Mouse (Mus musculus) kidney, postnatal 10 days (tissue): ENCODE data around the gene Stk10.

Source experiments
- DNase-seq: peaks from one replicate; pipeline ENCODE4 v3.0.0; 2021; ENCODE audit warnings: mixed read lengths

Stk10 gene

GRCm38 (mm10) chr11:32571103-32571502 lies 38.0 kb downstream of the Stk10 start:
- no peak for DNase-seq

- DNase-seq = no peak
These were observed 40.6 kb downstream of the Stk10 start for GRCm38 (mm10) chr11:32573669-32574068.

- no peak for DNase-seq
These were observed 43.1 kb downstream of the Stk10 start for GRCm38 (mm10) chr11:32575964-32576759.

GRCm38 (mm10) chr11:32576760-32577050 lies 43.6 kb downstream of the Stk10 start:
- no peak for DNase-seq

GRCm38 (mm10) chr11:32580305-32580947 lies 47.3 kb downstream of the Stk10 start:
- DNase-seq = peak; percentile 61

GRCm38 (mm10) chr11:32581031-32581430 lies 47.9 kb downstream of the Stk10 start:
- no peak for DNase-seq

GRCm38 (mm10) chr11:32582813-32583212 lies 49.7 kb downstream of the Stk10 start:
- DNase-seq = no peak

GRCm38 (mm10) chr11:32585996-32586395 lies 52.9 kb downstream of the Stk10 start:
- DNase-seq = no peak

GRCm38 (mm10) chr11:32587191-32588089 lies 54.3 kb downstream of the Stk10 start:
- DNase-seq = no peak

GRCm38 (mm10) chr11:32588090-32588891 lies 55.2 kb downstream of the Stk10 start:
- peak; percentile 89 for DNase-seq

GRCm38 (mm10) chr11:32588892-32589172 lies 55.7 kb downstream of the Stk10 start:
- no peak for DNase-seq

GRCm38 (mm10) chr11:32589201-32589600 lies 56.1 kb downstream of the Stk10 start:
- DNase-seq = no peak

- no peak for DNase-seq
These were observed 56.7 kb downstream of the Stk10 start for GRCm38 (mm10) chr11:32589791-32590190.

GRCm38 (mm10) chr11:32590205-32590604 lies 57.1 kb downstream of the Stk10 start:
- no peak for DNase-seq

- peak; percentile 45 for DNase-seq
These were observed 59.1 kb downstream of the Stk10 start for GRCm38 (mm10) chr11:32591921-32592850.

GRCm38 (mm10) chr11:32593081-32593480 lies 60.0 kb downstream of the Stk10 start:
- no peak for DNase-seq

- DNase-seq = no peak
These were observed 61.0 kb downstream of the Stk10 start for GRCm38 (mm10) chr11:32594122-32594521.

GRCm38 (mm10) chr11:32600371-32600770 lies 67.3 kb downstream of the Stk10 start:
- no peak for DNase-seq

- peak; percentile 73 for DNase-seq
These were observed 68.6 kb downstream of the Stk10 start for GRCm38 (mm10) chr11:32601528-32602323.

GRCm38 (mm10) chr11:32604663-32605062 lies 71.6 kb downstream of the Stk10 start:
- DNase-seq = no peak
